Mouse (Mus musculus): Measurements from ENCODE around the gene Cyp4a32. TPM values are rescaled to one million over a fixed set of nuclear protein-coding genes. Genes with fewer than 3 reads are reported as not detected.
A peak's percentile ranks its signal among the peaks of the same experiment; 100 is the strongest.
"Not testable (repeated sequence)": the region's sequence is repeated elsewhere in the genome, so short reads cannot be mapped to it uniquely, and the experiment has no call there.

The Cyp4a32 gene
- not detected for polyA plus RNA-seq (2017; shearing (Covaris generic))

GRCm38 (mm10) chr4:115600611-115601010 lies at the start of gene Cyp4a32:
TSS of gene Cyp4a32 (plus strand) at chr4:115600969.
- ATAC-seq: not testable (repeated sequence)

- no peak for ATAC-seq
Measured at GRCm38 (mm10) chr4:115552726-115553125, 48.0 kb upstream of the Cyp4a32 start.

- ATAC-seq: no peak
Measured at GRCm38 (mm10) chr4:115555513-115555912, 45.3 kb upstream of the Cyp4a32 start.

- ATAC-seq: no peak
Measured at GRCm38 (mm10) chr4:115557861-115558561, 42.8 kb upstream of the Cyp4a32 start.

- ATAC-seq: not testable (repeated sequence)
Measured at GRCm38 (mm10) chr4:115561236-115561635, 39.5 kb upstream of the Cyp4a32 start.

- no peak for ATAC-seq
Measured at GRCm38 (mm10) chr4:115563401-115563800, 37.4 kb upstream of the Cyp4a32 start, which contains the start of gene Cyp4a31. TSS of gene Cyp4a31 (plus strand) at chr4:115563649.

GRCm38 (mm10) chr4:115564469-115565225 lies 36.1 kb upstream of the Cyp4a32 start:
- ATAC-seq: not testable (repeated sequence)

GRCm38 (mm10) chr4:115575255-115575654 lies 25.5 kb upstream of the Cyp4a32 start:
- no peak for ATAC-seq

- ATAC-seq: no peak
Measured at GRCm38 (mm10) chr4:115575776-115576175, 25.0 kb upstream of the Cyp4a32 start.

GRCm38 (mm10) chr4:115583036-115583435 lies 17.7 kb upstream of the Cyp4a32 start:
- no peak for ATAC-seq

GRCm38 (mm10) chr4:115596357-115596756 lies 4.4 kb upstream of the Cyp4a32 start:
- no peak for ATAC-seq

GRCm38 (mm10) chr4:115596824-115597336 lies 3.9 kb upstream of the Cyp4a32 start:
- no peak for ATAC-seq

GRCm38 (mm10) chr4:115614005-115614404 lies 13.2 kb downstream of the Cyp4a32 start:
- peak; percentile 56 for ATAC-seq

- not testable (repeated sequence) for ATAC-seq
Measured at GRCm38 (mm10) chr4:115625560-115625959, 24.8 kb downstream of the Cyp4a32 start.

GRCm38 (mm10) chr4:115642967-115643754 lies 42.4 kb downstream of the Cyp4a32 start:
- ATAC-seq: no peak

- no peak for ATAC-seq
Measured at GRCm38 (mm10) chr4:115645371-115645770, 44.6 kb downstream of the Cyp4a32 start.

GRCm38 (mm10) chr4:115647580-115647979 lies 46.8 kb downstream of the Cyp4a32 start, which contains the start of gene Cyp4b1:
TSS of gene Cyp4b1 (minus strand) at chr4:115647723.
- ATAC-seq: no peak

GRCm38 (mm10) chr4:115648752-115649151 lies 48.0 kb downstream of the Cyp4a32 start:
- no peak for ATAC-seq

GRCm38 (mm10) chr4:115649344-115649743 lies 48.6 kb downstream of the Cyp4a32 start:
- no peak for ATAC-seq

- ATAC-seq: no peak
Measured at GRCm38 (mm10) chr4:115650866-115651265, 50.1 kb downstream of the Cyp4a32 start.

GRCm38 (mm10) chr4:115655841-115656534 lies 55.2 kb downstream of the Cyp4a32 start:
- not testable (repeated sequence) for ATAC-seq

- not testable (repeated sequence) for ATAC-seq
Measured at GRCm38 (mm10) chr4:115656535-115656922, 55.8 kb downstream of the Cyp4a32 start.
